Mouse (Mus musculus): ENCODE data around the gene Mrpl1. TPM values are rescaled to one million over a fixed set of nuclear protein-coding genes. Genes with fewer than 3 reads are reported as not detected.

Gene Mrpl1
- polyA plus RNA-seq, 1 experiment, result 11.5 TPM

- no peak for DNase-seq (ENCODE audit: low spot score)
Measured at GRCm38 (mm10) chr5:96309566-96309965, 100.3 kb downstream of the Mrpl1 start.

GRCm38 (mm10) chr5:96311677-96312076 lies 102.4 kb downstream of the Mrpl1 start:
- DNase-seq (ENCODE audit: low spot score), result no peak

Other genes starting within 250 kb of the Mrpl1 start
- gene Cnot6l, start 45.3 kb upstream of the Mrpl1 start, polyA plus RNA-seq (2012; rRNA removed), result 11.3 and 13.7 TPM in 2 replicates
- gene Fras1, start 164.5 kb downstream of the Mrpl1 start, polyA plus RNA-seq (2012; rRNA removed), result 3.0 and 3.3 TPM in 2 replicates

All from urinary bladder, adult 2 months (tissue).